Mouse (Mus musculus): ENCODE measurements at regions not wholly inside any gene's neighbourhood (a gene's known extent, or its start where the extent isn't known, plus 50 kb on each side); places are given as distances from the start of the nearest gene placed in this dataset.

DNA sequence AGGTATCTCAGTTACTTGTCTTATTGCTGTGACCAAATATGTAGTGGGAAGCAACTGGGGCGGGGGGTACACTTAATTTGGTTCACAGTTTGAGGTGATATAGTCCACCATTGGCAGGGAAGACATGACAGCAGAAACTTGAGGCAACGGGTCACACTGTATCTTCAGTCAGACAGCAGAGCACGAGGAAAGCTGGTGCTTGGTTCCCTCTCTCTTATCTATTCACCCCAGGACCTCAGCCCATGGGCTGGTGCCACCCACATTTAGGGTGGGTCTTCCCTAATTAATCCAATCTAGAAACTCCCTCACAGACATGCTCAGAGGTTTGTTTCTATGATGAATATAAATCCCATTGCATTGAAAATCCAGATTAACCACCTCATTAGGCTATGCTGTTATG is 56.5 kb downstream of the Otud1 start:
- no peak for DNase-seq

DNA sequence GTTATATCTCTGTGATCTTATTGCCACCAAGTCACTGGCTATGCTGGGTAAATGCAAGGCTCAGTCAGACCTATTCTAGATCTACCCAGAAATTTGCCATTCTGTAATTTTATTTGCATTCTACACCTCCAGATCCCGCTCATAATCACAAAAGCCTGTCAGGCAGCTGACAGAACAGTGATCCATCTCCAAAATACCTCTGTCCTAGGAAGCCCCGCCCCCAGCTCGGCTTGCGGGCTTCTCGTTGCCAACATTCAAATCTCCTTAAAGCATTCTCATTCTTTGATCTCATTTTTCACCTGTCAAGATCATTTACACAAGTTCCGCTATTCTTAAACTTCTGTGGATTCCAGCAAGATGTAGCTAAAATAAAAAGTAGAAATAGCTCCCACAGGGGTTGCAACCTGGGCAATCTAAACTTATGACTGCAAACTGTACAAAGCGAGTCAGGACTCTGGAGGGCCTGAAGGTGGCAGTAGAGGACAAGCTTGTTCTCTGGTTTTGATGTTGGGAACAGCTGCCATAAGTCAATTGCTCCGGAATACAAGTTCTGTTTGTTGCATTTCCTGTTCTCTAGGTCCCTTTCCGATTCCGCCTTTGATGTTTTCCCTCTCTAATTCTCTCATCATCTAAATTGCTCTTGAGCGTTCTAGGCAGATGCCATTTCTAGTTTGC is 58.1 kb downstream of the Otud1 start:
- peak; percentile 71 for DNase-seq

DNA sequence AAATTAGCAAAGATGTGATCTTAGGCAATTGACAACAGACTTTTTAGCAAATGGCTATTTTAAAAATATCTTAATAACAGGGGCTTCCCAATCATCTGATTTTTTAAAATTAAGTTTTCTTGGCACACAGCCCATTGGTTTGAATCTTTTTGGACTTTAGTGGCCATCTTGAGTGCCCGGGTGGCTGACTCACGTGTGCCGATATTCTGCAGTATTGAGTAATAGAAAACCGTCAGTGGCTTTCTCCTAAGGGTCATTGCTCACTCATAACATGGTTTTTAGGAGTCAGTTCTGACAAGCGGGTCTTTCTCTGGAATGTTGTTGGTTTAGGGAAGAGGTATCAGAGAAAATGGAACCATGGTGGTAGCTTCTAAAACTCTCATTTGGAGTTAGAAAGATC is 58.8 kb downstream of the Otud1 start:
- no peak for DNase-seq

DNA sequence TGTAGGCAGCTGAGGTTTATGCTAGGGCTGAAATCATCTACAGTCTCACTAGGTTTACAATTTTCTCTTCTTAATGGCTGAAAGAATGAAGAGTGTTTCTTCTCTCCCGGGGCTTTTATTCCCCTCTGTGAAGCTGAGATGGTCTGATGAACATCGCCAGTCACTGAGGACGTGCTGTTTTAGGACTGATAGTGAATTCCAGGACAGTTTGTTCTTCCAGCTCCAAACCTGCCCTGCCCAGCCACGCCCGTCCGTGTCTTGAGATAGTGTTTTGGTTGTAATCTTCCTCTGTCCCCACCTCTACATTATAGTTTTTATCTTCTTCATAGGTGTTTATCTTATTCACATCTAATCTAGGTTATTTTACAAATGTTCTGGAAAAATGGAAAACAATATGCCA is 68.5 kb downstream of the Otud1 start:
- no peak for DNase-seq

DNA sequence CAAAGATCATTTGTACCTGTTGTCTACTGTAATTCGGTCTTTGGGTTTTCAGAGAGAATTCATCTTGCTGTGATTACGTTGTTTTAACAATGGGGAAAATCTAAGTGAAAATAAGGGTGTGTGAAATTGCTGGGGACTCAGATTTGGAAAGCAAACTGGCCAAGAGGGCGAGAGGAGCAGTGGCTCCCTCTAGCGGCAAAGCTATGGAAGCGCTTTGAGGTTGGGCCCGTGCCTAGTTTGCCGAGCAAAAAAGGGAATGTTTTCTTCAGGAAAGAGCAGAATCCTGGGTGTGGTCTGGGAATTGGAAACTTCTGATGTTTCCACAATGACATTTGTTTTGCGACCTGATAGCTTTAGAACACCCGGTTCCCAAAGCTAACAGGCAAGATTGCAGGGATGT is 69.4 kb downstream of the Otud1 start:
- DNase-seq, result no peak

DNA sequence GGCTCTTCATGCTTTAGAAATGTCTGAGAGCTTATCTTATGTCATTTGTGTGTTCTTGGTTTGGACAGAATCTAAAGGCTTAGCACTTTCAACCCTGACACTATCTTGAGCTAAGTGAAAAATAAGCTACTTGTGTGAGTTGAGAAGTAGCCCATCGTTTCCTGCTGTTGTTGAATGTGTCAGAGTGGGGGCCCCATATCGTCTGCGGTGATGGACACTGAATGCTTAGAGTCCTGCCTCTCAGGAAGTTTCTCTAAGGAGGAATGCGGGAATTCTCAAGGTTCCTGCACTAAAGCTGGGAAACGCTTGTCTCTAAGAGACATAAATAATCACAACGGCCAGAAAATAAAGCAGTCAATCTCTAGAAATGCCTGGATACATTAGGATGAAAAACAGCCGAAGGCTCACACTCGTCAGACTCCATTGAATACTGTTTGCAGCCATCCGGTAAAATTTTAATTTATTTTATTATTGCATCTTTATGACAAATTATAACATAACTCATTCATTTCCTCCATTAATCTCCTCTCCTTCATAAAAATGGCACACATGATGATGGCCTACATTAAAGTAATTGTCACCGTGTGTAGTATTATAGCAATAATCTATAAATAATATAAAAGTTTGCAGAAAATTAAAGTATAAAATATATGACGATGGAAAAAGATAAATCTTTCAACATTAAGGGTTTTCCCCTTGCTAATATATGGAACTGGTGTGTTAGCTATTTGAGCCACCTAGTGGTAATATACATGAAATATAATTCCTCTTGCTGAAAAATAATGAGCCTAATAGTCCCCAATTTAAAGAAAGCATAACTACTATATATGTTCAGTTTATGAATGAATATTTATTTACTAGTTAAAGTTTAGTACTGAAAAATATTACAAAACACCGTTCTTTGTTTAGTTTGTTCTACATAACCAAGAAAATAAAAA is 75.6 kb downstream of the Otud1 start:
- DNase-seq, result no peak

DNA sequence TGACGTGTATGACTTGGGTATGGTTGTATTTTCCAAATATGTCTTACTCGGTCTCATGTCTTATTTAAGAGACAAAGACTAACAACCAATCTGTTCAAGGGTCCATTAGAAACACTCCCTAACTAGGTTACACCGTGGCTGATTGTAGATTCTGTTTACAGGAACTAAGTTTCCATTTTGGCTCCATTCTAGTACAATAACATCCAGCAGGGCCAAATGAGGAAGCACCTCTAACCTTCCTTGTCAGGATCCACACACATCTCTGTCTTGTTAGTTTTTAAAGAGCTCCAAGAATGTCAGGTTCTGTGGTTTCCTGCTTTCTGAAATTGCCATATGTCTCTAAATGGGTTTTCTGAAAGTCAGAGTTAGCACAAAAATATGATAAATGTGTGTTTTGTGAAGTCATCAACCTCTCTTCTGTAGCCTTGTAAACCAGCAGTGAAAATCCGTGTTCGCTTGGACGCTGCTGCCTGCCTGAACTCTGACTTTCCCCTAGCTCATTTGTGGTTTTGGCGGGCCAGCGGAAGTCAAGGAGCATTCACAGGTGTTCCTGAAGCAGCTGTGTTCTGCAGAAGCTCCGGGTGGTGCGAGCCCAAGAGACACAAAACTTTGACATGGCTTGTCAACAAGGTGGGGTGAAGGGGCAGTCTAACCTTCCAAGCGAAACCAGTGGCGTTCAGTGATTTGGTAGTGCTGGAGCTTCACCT is 76.8 kb downstream of the Otud1 start:
- DNase-seq, result no peak

DNA sequence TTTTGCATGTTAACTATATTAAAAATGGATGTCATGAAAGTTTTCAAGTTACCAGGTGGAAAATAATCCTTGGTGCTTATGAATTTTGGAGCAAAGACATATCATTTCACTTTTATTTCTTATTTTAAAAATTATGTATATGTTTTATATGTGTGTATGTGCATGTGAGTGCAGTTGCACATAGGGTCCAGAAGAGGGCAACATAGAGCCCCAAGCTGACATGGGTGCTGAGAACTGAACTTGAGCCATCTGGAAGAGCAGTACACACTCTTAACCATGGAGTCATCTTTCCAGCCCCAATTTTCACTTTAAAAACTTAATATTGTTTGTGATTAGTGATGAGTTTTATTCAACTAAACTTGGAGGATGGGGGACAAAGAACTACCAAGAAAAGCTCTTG is 84.0 kb downstream of the Otud1 start:
- DNase-seq, result no peak

DNA sequence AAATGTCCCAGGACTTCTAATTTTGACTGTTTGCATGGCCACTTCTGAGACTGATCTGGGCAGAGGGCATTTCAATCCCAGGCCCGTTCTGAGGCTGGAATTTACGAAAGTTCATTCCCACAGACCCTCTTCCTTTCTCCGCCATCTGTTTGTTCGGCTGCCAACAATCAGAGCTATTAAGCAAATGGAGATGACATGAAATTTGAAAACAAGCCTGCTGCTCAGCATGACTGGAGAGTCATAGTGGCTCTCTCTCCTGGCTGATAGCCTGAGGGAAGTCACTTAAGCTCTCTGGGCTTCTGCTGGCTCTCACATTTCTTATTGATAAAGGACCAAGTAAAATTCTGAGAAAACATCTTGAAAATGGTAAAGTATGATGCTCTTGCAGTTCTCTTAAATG is 85.9 kb downstream of the Otud1 start:
- no peak for DNase-seq

DNA sequence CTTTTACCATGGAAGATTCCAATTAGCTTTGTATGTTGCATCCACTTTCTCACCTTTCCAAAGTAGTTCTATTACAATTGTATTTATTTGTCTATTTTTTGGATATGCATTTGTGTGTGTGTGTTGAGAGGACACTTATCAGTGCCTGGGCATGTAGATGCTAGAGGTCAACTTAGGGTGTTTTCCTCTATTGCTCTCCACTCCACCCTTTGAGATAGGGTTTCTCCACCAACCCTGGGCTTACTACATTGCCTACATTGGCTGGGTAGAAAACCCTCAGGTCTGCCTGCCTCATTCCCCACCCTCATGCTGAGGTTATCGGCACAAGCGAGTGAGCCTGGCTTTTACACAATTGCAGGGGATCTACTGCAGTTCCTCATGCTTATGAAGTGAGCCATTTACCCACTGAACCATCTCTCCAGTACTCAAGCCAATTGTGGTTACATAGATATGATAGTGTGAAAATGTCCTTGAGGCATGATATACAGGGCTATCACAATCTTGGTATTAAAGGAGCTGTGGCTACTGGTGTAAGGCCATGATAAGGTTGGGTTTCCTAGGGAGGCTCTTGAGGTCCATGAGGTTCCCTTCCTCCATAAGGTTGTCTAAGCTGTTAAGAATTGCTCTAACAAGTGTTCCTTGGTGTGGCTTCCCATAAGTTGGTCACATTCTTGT is 87.6 kb downstream of the Otud1 start:
- DNase-seq, result no peak

DNA sequence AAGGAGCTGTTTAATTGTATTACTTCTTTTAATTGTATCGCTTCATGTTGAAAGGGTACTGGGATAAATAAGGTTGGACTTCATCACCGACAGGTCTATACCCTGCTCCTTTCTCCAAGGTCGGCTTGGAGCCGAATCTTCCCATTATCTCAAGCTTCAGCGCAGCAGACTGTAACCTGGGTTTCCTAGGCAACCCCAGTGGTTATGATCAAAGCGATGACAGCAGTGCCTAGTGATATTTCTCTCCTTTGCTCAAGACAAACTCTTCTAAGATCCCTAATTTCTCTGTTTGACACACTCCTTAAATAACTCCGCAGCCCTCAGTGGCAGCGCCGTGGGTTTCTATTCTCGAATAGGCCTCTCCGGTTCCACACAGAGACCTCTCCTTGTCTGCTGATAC is 95.2 kb downstream of the Otud1 start:
- DNase-seq, result no peak

DNA sequence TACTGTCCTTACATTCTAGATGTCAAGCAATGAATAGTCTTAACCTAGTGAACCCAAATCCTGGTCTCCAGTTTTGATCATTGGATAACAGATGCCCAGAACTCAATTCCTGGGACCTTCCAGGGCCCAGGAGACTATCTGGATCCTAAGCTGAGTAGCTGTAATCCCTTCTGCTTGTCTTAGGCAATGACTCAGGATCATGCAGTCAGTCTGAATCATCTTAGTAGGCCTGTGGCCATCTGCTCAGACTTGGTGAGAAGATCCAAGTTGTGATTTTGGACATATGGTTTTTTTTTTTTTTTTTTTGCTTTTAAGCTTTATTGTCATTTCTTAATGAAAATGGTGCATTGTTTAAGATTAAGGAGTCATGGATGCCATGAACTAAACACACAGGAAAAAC is 95.9 kb downstream of the Otud1 start:
- no peak for DNase-seq

DNA sequence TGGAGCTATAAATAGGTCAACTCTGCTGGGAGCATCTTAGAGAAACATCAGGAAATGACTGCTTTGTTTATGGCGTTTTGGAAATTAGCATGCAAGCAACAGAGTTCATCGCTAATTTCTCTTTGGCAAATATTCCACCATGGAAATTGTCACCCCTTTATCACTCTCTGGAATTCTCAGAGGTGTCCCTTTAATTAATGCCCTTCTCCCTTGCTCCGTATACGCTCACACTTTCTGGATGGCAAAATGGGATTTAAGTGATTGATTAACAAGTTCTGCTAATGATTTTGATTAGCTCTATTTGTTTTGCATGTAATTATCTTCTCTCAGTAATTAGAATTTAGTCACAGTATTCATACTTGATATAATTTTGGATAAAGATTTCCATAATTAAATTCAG is 100.4 kb downstream of the Otud1 start:
- DNase-seq, result no peak

DNA sequence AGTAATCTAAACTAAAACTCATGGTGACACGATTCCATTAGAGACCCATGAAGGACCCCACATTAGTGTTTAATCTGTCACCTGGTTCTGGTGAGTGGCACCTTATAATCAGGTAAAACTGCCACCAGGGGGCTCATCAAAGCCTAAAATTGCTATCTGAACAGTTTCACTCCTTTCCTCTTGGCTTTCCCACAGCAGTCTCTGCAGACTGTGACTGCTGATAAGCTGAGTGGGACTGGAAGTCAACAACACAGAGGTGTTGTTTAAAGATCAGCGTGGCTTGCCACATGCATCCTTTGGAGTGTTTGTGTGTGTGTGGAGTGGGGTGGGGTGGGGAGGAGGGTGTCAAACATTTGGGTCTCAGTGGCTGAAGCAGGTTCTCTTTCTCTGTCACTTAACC is 101.6 kb downstream of the Otud1 start:
- DNase-seq, result peak; percentile 25

DNA sequence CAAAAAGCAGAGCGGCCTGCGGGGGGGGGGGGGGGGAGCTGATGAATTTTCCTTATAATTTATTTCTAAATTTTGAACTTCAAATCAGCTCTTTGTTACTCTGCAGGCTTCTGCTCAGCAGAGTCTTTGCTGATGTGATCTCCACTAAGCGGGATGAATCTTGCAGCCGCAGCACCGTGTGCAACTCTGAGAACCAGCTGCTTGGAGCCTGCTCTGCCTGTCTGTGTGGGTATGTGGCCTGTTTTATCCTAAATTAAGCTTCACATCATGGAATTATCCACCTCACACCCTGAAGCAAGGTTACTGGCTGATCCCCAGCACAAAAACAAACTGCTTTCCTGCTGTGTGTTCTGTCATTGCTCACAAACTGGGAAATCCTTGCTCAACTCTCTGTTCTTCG is 102.0 kb downstream of the Otud1 start:
- no peak for DNase-seq

DNA sequence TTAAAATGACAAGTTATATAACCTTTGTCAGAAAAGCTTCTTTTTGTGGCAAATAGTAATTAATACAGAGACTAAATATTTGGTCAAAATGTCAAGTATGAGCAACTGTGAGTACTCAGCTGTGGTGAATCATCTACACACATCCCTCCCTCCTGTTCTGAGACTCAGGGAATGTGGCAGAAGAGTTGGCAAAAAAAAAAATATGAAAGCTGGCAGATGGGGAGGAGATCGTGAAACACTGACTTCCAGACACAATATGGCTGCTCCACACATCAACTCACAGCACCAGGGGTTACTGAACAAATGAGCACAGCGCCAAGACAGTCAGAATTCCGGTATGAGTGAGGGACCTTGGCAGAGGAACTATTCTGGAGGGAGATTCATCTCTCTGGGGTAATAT is 105.4 kb downstream of the Otud1 start:
- DNase-seq, result no peak

DNA sequence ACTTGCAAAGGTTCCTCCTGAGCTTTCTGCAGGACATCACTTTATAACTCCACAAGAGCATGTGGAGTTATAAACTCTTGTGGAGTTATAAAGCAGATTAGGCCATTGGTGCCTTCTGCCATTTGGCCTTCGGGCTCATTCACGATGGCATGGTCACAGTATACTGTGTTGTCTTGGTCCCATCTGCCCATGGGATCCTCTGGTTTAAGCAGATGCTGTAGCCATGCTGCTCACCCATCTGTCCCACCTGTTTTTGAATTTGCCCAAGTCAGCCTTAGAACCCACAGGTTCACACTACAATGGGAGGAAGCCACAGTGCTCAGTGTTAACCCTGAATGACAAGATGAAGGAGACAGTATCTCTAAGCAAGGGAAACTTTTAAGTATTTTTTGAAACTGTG is 124.7 kb upstream of the Etl4 start:
- no peak for DNase-seq

DNA sequence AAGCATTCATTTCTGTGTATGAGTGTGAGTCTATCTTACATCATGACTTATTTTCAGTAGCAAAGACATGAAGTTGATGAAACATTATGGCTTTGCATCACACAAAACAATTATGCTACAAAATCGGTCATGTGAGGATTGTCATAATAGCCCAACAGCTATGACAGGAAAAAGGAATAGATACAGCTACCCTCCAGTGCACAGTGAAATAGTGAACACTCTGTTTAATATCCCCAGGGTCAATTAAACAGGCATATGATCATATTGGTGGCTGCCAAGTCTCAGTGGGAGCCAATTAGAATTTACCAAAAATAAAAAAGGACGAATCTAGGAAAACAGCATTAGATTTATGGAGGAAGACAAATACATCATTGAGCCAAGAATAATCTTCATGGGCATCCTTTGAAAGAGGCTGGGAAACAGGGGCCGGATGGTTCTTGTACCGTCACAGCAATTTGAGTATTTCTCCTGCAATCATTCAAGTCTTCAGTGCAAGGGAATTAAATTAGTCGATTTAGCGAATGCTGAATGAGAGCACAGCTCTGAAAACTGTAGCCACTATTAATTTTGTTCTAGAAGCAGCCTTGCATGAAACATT is 123.8 kb upstream of the Etl4 start:
- DNase-seq, result no peak

DNA sequence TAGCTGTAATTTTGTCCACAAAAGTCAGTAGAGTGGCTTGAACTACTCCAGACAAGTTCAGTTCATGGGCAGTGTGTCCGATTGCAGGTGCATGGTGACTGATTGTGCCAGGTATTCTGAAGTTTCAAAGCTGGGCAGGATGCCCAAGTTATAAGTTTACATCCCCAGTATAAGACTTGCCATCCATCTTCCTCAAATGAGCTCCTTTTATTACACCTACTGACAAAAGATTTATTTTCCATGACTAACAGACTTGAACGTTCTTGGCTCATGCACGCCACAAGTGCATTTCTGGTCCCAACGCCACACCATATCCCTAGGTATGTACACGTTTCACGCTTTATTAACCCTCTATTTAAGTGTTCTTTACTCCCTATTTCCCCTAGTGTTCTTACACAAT is 117.4 kb upstream of the Etl4 start:
- no peak for DNase-seq

DNA sequence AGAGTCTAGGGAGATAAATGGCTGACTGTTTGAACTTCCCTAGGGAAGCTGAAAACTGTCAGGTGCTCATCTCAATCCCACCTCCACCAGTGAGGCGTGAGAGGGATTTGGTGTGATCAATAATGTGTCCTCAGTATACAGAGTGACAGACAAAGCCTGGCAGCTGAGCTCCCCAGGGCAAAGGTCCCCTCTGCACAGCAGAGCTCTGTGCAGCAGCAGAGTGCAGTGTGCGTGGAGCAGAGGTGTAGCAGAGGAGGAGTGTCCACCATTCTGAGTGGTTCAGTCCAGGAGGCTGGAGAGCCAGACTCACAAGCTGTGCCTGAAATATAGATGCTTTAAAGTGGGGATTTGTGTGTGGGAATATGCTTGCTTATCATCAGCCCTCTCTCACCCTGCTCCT is 112.8 kb upstream of the Etl4 start:
- no peak for DNase-seq

All from right cerebral cortex, postnatal 4 days (tissue).